Mouse (Mus musculus) gastrocnemius, adult 2 months (tissue): ENCODE measurements at regions not wholly inside any gene's neighbourhood (a gene's known extent, or its start where the extent isn't known, plus 50 kb on each side); places are given as distances from the start of the nearest gene placed in this dataset.

Experiments used
- DNase-seq: peaks from one replicate; pipeline ENCODE4 v3.0.0; 2022
- H3K27ac ChIP-seq: fragments of 200-600 bp; 2 replicates; pipeline ENCODE4 v1.8.1; 2022; ENCODE audit warnings: mild to moderate bottlenecking
- H3K4me3 ChIP-seq: fragments of 200-600 bp; 2 replicates; pipeline ENCODE4 v1.8.1; 2022; ENCODE audit warnings: mild to moderate bottlenecking, moderate library complexity
- CTCF ChIP-seq: fragments of 200-600 bp; IDR thresholded peaks from 2 replicates; pipeline ENCODE4 v1.8.1; 2022; ENCODE audit warnings: antibody characterized with exemption, mild to moderate bottlenecking, moderate library complexity
- intact Hi-C: fragments of 180-260 bp; cut with DNase I; formaldehyde crosslinking; loops from one replicate; pipeline ENCODE4 v1.15.1; 2025

DNA sequence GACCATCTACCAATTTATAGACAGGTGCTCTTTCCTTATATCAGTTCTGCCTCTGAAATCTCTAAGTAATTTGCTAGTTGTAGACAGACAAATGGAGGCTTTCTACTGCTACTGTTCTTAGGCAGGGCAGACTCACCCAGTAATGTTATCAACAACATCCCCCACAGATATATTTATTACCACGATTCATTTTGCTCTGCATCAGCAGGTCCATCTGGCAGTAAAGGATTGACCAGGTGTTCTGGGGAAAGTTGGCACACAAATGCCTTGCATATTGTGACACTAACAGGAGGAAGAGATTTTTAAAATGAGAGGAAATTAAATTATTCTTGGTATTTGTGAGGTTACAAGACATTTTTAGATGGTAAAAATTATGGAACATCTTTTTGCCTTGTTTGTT lies 627.3 kb upstream of the Tmprss15 start:
- intact Hi-C loops, result no loop called here
- DNase-seq, result no peak
- TF ChIP-seq CTCF, result no peak
- H3K4me3 ChIP-seq, result no peak overlapping the region
- H3K27ac ChIP-seq, result no peak overlapping the region

DNA sequence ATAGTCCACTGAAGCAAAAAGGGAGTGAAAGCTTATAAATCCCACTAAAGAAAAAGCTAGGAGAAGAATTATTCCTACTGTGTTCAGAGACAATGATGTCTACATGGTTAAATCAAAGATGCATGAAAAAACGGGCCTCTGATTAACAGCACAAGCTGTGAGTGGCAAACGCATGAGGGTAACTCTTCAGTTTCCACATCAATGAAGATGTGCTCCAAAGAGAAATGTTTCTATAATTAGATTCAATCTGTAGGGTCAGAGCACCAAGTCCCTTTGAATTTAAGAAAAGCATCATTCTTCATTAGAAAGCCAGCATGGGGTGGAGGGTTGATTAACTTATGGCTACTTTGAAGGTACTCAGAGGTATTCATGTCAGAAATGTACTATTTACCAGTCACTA lies 601.5 kb upstream of the Tmprss15 start:
- H3K4me3 ChIP-seq, result no peak overlapping the region
- no peak for DNase-seq
- no peak overlapping the region for H3K27ac ChIP-seq
- intact Hi-C loops, result no loop called here
- TF ChIP-seq CTCF, result no peak

DNA sequence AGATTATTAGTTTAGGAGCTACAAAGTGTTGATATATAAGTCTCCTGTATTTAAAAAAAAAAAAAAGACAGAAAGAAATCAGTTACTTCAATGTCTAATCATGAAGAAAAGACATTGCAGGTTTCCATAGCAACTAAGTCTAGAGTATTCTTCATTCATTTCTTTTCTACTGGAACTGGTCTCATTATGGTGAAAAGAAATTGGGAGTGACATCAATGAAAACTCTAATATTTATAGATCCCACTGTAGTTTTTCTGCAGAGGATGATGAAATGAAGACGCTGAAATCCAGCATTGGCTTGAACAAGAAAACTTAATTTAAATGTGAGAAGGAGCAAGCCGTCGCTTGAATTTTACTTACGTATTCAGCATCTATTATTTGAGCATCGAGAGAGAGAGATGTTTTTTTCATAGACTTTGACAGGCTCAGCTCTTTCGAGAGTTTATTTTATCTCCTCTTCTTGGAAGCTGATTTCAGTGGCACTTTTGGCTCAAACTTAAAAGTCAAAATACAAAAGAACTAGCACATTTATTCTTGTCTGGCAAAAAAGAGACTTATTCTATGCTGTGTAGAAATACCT lies 560.4 kb upstream of the Tmprss15 start:
- intact Hi-C loops, result no loop called here
- Histone ChIP-seq H3K4me3 (no peak overlapping the region), H3K27ac (no peak overlapping the region)
- no peak for TF ChIP-seq CTCF
- no peak for DNase-seq

DNA sequence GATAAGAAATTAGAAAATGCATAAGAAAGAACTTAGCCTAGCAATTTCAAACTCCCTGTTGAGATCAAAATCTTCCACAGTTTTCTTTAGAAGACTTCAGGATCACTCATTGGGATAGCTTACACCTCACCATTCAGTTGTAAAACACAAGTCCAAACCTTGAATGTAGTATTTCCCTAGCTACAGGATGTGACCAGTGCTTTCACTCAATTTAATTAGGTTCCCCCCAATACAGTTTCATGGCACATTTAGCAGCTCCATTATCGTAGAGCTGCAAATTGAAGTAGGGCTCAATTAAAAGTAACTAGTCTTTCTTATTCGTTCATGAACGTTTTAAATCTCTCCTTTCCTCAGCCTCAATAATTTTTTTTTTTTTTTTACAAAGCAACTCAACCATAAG lies 550.0 kb upstream of the Tmprss15 start:
- no peak for TF ChIP-seq CTCF
- intact Hi-C loops, result no loop called here
- no peak for DNase-seq
- Histone ChIP-seq H3K27ac (no peak overlapping the region), H3K4me3 (no peak overlapping the region)

DNA sequence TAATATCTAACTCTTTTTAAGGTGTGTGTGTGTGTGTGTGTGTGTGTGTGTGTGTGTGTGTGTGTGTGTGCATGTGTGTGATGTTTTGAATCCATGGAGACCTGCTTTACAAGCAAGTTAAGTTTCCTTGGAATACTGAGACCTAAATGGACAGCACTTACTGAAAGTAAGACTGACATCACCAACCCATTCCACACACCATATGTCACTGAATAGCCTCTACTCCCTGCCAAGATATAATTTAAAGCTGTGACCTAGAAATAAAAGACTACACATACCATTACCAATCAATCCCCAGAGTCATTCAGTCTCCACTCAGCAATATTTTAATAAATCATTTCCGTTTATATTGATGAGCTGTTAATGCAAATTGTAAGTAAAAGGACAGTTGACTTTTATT lies 536.2 kb upstream of the Tmprss15 start:
- no peak overlapping the region for H3K27ac ChIP-seq
- no peak overlapping the region for H3K4me3 ChIP-seq
- TF ChIP-seq CTCF, result no peak
- intact Hi-C loops, result no loop called here
- DNase-seq, result no peak

DNA sequence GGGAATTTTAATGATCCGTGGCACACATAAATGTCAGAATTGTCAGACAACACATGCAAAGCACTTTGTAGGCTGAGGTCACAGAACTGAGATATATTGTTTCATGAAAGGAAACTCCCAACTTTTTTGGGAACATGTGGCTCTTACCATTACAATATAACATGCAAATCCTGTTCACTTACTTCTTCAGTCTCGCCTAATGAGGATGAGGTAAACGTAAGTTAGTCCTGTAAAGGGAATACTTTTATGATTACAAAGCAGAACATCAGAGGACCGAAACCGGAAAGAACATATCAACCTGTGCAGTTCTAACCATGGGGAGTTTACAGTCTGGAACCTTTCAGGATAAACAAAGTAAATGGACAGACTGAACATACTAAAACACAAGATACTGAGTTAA lies 520.1 kb upstream of the Tmprss15 start:
- no peak for TF ChIP-seq CTCF
- intact Hi-C loops, result no loop called here
- no peak for DNase-seq
- H3K27ac ChIP-seq, result no peak overlapping the region
- H3K4me3 ChIP-seq, result no peak overlapping the region

DNA sequence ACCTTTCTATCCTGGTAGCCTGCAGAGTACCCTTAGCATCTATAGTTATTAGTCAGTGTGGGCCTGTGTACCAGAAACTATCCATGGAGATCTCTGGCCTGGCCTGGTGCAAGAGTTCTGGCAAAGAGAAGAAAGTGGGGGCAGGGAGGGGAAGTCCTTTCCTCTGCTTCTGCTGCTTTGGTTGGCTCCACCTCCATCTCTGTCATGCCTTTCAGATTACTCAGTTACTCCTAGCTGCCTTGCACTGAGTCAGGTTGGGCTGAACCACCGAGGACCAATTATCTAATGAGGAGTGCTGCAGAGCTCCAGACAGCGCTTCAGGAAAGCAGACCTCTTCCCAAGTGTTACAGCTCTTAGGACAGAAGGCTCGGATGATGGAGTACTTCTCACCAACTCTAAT lies 500.0 kb upstream of the Tmprss15 start:
- Histone ChIP-seq H3K27ac (no peak overlapping the region), H3K4me3 (no peak overlapping the region)
- DNase-seq, result no peak
- TF ChIP-seq CTCF, result no peak
- intact Hi-C loops, result no loop called here

DNA sequence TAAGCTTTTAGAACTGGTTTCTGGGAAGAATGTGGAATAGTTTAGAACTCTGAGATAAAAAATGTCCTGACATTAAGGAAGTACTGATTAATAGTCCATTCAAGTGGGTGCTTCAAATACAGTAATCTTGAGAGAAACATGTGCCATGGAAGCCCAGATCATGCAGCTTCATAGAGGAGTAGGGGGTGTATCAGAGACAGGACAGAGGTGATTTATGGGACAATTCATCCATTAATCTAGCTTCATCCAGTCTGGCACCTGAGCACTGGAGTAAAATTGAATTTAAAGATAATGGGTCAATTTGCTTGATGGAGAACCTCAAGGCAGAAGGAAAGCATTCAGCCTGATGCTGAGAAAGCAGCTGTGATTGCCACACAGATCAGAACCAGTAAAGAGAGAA lies 494.8 kb upstream of the Tmprss15 start:
- H3K4me3 ChIP-seq, result no peak overlapping the region
- no peak for TF ChIP-seq CTCF
- intact Hi-C loops, result no loop called here
- DNase-seq, result no peak
- no peak overlapping the region for H3K27ac ChIP-seq

DNA sequence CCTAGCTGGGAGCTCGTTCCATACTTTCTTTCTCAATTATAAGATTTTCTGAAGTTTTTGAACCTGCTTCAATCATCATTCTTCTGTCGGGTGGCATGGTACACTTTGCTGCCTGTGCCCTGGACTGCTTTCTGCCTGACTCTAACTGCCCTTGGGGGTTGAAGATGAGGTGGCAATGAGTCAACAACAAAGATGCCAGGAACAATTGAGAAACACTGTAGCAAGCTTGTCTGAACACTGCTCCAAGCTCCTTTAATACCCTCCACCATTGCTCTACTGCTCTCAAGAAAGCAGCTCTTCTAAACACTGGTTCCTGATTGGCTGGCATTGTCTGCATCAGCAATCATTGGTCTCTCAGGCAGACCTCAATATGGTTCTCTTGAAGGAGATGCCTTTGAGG lies 480.0 kb upstream of the Tmprss15 start:
- TF ChIP-seq CTCF, result no peak
- Histone ChIP-seq H3K4me3 (no peak overlapping the region), H3K27ac (no peak overlapping the region)
- DNase-seq, result no peak
- intact Hi-C loops, result no loop called here

DNA sequence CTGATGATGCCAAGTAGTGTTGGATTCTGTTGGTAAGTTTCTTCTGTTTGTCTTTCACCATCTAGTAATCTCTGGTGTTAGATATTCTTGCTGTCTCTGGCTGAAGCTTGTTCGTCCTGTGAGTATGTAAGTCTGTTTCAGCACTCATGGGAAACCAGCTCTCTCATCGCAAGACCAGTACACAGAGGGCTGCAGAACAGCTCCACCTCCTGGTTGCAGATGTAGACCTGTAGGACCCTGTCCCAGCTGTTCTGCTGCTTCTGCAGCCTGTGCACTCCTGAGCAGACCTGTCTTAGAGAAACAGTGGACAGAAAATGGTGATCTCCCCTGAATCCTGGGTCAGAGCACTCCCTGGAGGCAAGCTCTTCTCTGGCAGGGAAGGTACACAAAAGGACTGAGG lies 443.5 kb upstream of the Tmprss15 start:
- no peak overlapping the region for H3K27ac ChIP-seq
- no peak for TF ChIP-seq CTCF
- no peak for DNase-seq
- no peak overlapping the region for H3K4me3 ChIP-seq
- intact Hi-C loops, result no loop called here

DNA sequence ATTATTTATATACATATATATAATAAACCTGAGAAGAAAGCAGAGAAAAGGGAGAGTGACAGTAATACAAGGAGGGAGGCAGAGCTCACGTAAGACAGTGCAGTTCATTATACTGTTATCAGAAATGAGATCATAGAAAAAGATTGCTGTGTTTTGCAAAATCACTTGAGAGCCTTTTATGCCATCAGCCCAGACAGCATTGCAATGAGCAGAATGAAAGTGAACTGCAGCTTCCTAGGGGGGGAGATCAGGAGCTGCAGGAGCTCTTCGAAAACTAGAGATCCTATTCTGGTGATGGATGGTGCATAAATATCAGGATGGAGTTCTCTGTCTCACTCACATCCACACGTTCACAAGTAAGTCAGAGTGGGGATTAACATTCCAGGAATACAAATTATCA lies 401.6 kb upstream of the Tmprss15 start:
- intact Hi-C loops, result no loop called here
- Histone ChIP-seq H3K27ac (no peak overlapping the region), H3K4me3 (no peak overlapping the region)
- no peak for TF ChIP-seq CTCF
- no peak for DNase-seq

DNA sequence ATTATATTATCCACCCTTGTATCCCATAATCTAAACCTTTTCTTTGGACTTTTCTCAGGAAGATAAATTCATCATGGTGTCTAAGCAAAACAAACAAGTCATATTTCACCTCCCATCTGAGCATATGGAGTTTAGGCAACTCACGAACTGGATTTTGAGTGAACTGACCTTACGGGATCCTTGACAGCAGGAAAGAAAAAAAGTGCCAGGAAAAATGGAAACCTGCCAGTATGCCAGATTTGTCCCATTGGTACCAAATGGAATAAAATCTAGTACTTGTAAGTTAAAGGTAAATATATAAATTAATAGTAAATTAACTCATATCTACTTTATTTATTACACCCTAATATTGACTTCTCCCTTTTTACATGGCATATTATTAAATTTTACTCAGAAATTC lies 360.0 kb upstream of the Tmprss15 start:
- Histone ChIP-seq H3K4me3 (no peak overlapping the region), H3K27ac (no peak overlapping the region)
- TF ChIP-seq CTCF, result no peak
- intact Hi-C loops, result no loop called here
- DNase-seq, result no peak

DNA sequence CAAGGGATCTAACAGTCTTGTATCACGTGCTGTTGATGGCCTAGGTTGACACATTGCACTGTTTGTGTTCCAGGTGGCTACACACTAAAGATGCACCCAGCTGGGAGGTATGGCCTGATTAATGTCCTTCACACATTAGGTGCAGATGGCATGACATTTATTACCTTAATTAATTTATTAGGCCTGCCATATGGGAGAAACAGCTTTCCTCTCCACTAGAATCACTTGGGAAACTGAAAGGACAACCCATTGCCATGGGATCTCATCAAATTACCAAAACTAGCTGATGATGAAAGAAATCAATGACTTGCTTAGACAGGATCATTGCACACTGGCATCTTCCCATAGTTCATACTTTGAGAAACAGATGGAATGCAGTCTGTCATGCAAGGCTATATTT lies 358.8 kb upstream of the Tmprss15 start:
- no peak overlapping the region for H3K4me3 ChIP-seq
- DNase-seq, result no peak
- no peak overlapping the region for H3K27ac ChIP-seq
- intact Hi-C loops, result no loop called here
- no peak for TF ChIP-seq CTCF

DNA sequence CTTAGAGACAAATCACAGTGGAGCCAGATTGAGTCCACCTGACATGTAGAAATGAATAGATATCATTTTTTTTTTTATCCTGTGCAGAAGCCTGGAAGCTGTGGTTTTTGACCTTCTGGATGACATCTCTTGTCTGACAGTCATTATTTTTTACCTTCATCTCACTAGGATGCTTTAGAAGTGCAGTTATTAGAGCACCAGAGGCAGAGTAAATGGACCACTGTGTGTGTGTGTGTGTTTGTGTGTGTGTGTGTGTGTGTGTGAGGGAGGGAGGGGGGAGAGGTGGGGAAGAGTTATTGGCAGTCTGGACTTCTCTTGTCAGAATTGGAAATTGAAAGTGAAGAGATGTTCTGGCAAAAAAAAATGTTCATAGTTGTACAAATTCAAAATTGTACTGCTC lies 316.5 kb upstream of the Tmprss15 start:
- no peak for TF ChIP-seq CTCF
- Histone ChIP-seq H3K27ac (no peak overlapping the region), H3K4me3 (no peak overlapping the region)
- DNase-seq, result no peak
- intact Hi-C loops, result no loop called here

DNA sequence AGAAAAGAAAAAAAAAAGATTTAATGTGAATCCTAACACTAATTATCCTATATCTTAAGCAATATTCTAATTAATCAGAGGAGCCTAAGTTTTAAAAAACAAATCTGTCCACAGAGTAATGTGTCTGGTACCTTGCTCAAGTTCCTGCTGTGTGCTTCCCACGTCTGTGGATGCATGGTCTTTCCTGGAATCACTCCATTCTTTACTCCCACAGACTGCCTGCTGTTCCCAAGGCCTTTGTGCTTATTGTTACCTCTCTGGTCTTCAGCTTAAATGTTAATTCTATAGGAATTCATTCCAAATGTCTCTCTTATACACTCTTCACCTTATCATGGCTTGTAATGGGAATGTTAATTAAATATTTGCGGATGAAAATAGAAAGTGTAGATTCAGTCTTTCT lies 315.3 kb upstream of the Tmprss15 start:
- TF ChIP-seq CTCF, result no peak
- H3K4me3 ChIP-seq, result no peak overlapping the region
- intact Hi-C loops, result no loop called here
- no peak overlapping the region for H3K27ac ChIP-seq
- DNase-seq, result no peak
